Mouse (Mus musculus): ENCODE results near the gene Ccdc185. TPM values are rescaled to one million over a fixed set of nuclear protein-coding genes. Genes with fewer than 3 reads are reported as not detected.

Gene Ccdc185
- not detected in 2 replicates for polyA plus RNA-seq (2012; rRNA removed)

GRCm38 (mm10) chr1:182749080-182749479 is at the start of gene Ccdc185:
Ccdc185 (minus strand) TSS chr1:182749180.
- DNase-seq = no peak
- H3K4me1 ChIP-seq (ENCODE audit: control insufficient read depth, insufficient read depth, low read length) = no peaks in the 10 kb centered on the region
- 90% methylated on average over 9 of the region's 9 CpGs for WGBS
- TF ChIP-seq CTCF (IDR thresholded peaks at IDR 0.05; ENCODE audit: insufficient read depth, low read length) = no peak
- no peak for TF ChIP-seq POLR2A (IDR thresholded peaks at IDR 0.05; ENCODE audit: borderline replicate concordance, extremely low read depth, low read depth, low read length)
- no peak within 1 kb of the TSS for H3K4me3 ChIP-seq (replicated peaks; ENCODE audit: extremely low read depth, low read depth, low read length)

- H3K4me1 ChIP-seq (ENCODE audit: control insufficient read depth, insufficient read depth, low read length) = peaks cover 2% of the 10 kb centered on the region; the same call in 1 of the 2 replicates
- 74% methylated on average over 14 of the region's 14 CpGs for whole genome bisulfite sequencing
- no peak for DNase-seq
- TF ChIP-seq POLR2A (IDR thresholded peaks at IDR 0.05; ENCODE audit: borderline replicate concordance, extremely low read depth, low read depth, low read length) (no peak), CTCF (IDR thresholded peaks at IDR 0.05; ENCODE audit: insufficient read depth, low read length) (no peak)
- H3K4me3 ChIP-seq (replicated peaks; ENCODE audit: extremely low read depth, low read depth, low read length) = no peak overlapping the region
These were observed 48.1 kb upstream of the Ccdc185 start for GRCm38 (mm10) chr1:182797048-182797447.

GRCm38 (mm10) chr1:182794628-182795027 is 45.6 kb upstream of the Ccdc185 start:
- WGBS = 96% methylated on average over 9 of the region's 9 CpGs
- no peak overlapping the region for H3K4me3 ChIP-seq (replicated peaks; ENCODE audit: extremely low read depth, low read depth, low read length)
- peaks cover 2% of the 10 kb centered on the region; the same call in 1 of the 2 replicates for H3K4me1 ChIP-seq (ENCODE audit: control insufficient read depth, insufficient read depth, low read length)
- no peak for DNase-seq
- TF ChIP-seq CTCF (IDR thresholded peaks at IDR 0.05; ENCODE audit: insufficient read depth, low read length) (no peak), POLR2A (IDR thresholded peaks at IDR 0.05; ENCODE audit: borderline replicate concordance, extremely low read depth, low read depth, low read length) (no peak)

- 72% methylated on average over 10 of the region's 10 CpGs for WGBS
- Histone ChIP-seq H3K4me3 (replicated peaks; ENCODE audit: extremely low read depth, low read depth, low read length) (no peak overlapping the region), H3K4me1 (ENCODE audit: control insufficient read depth, insufficient read depth, low read length) (peaks cover 2% of the 10 kb centered on the region; the same call in 1 of the 2 replicates)
- no peak for TF ChIP-seq POLR2A (IDR thresholded peaks at IDR 0.05; ENCODE audit: borderline replicate concordance, extremely low read depth, low read depth, low read length)
- no peak for TF ChIP-seq CTCF (IDR thresholded peaks at IDR 0.05; ENCODE audit: insufficient read depth, low read length)
- no peak for DNase-seq
These were observed 45.2 kb upstream of the Ccdc185 start for GRCm38 (mm10) chr1:182794221-182794620.

- WGBS = 20% methylated on average over 16 of the region's 16 CpGs
- peak; percentile 66 for TF ChIP-seq CTCF (IDR thresholded peaks at IDR 0.05; ENCODE audit: insufficient read depth, low read length)
- no peak for TF ChIP-seq POLR2A (IDR thresholded peaks at IDR 0.05; ENCODE audit: borderline replicate concordance, extremely low read depth, low read depth, low read length)
- no peak overlapping the region for H3K4me3 ChIP-seq (replicated peaks; ENCODE audit: extremely low read depth, low read depth, low read length)
- peaks cover 2% of the 10 kb centered on the region; the same call in 1 of the 2 replicates for H3K4me1 ChIP-seq (ENCODE audit: control insufficient read depth, insufficient read depth, low read length)
- peak; percentile 67 for DNase-seq
These were observed 43.6 kb upstream of the Ccdc185 start for GRCm38 (mm10) chr1:182792521-182793071.

GRCm38 (mm10) chr1:182788896-182789295 is 39.9 kb upstream of the Ccdc185 start:
- WGBS = 35% methylated on average over 6 of the region's 6 CpGs
- H3K4me3 ChIP-seq (replicated peaks; ENCODE audit: extremely low read depth, low read depth, low read length) = no peak overlapping the region
- no peak for TF ChIP-seq CTCF (IDR thresholded peaks at IDR 0.05; ENCODE audit: insufficient read depth, low read length)
- TF ChIP-seq POLR2A (IDR thresholded peaks at IDR 0.05; ENCODE audit: borderline replicate concordance, extremely low read depth, low read depth, low read length) = no peak
- peaks cover 2% of the 10 kb centered on the region; the same call in 1 of the 2 replicates for H3K4me1 ChIP-seq (ENCODE audit: control insufficient read depth, insufficient read depth, low read length)
- no peak for DNase-seq

- no peaks in the 10 kb centered on the region for H3K4me1 ChIP-seq (ENCODE audit: control insufficient read depth, insufficient read depth, low read length)
- H3K4me3 ChIP-seq (replicated peaks; ENCODE audit: extremely low read depth, low read depth, low read length) = no peak overlapping the region
- WGBS = 46% methylated on average over 7 of the region's 7 CpGs
- TF ChIP-seq POLR2A (IDR thresholded peaks at IDR 0.05; ENCODE audit: borderline replicate concordance, extremely low read depth, low read depth, low read length) = no peak
- no peak for TF ChIP-seq CTCF (IDR thresholded peaks at IDR 0.05; ENCODE audit: insufficient read depth, low read length)
- no peak for DNase-seq
These were observed 38.0 kb upstream of the Ccdc185 start for GRCm38 (mm10) chr1:182787030-182787429.

- DNase-seq = no peak
- no peaks in the 10 kb centered on the region for H3K4me1 ChIP-seq (ENCODE audit: control insufficient read depth, insufficient read depth, low read length)
- WGBS = 80% methylated on average over 5 of the region's 5 CpGs
- no peak overlapping the region for H3K4me3 ChIP-seq (replicated peaks; ENCODE audit: extremely low read depth, low read depth, low read length)
- TF ChIP-seq POLR2A (IDR thresholded peaks at IDR 0.05; ENCODE audit: borderline replicate concordance, extremely low read depth, low read depth, low read length) (no peak), CTCF (IDR thresholded peaks at IDR 0.05; ENCODE audit: insufficient read depth, low read length) (no peak)
These were observed 36.5 kb upstream of the Ccdc185 start for GRCm38 (mm10) chr1:182785504-182785903.

- no peak overlapping the region for H3K4me3 ChIP-seq (replicated peaks; ENCODE audit: extremely low read depth, low read depth, low read length)
- DNase-seq = no peak
- no peaks in the 10 kb centered on the region for H3K4me1 ChIP-seq (ENCODE audit: control insufficient read depth, insufficient read depth, low read length)
- TF ChIP-seq POLR2A (IDR thresholded peaks at IDR 0.05; ENCODE audit: borderline replicate concordance, extremely low read depth, low read depth, low read length) (no peak), CTCF (IDR thresholded peaks at IDR 0.05; ENCODE audit: insufficient read depth, low read length) (no peak)
- 71% methylated on average over 3 of the region's 3 CpGs for WGBS
These were observed 35.8 kb upstream of the Ccdc185 start for GRCm38 (mm10) chr1:182784784-182785183.

- TF ChIP-seq CTCF (IDR thresholded peaks at IDR 0.05; ENCODE audit: insufficient read depth, low read length) (no peak), POLR2A (IDR thresholded peaks at IDR 0.05; ENCODE audit: borderline replicate concordance, extremely low read depth, low read depth, low read length) (no peak)
- no peak for DNase-seq
- Histone ChIP-seq H3K4me1 (ENCODE audit: control insufficient read depth, insufficient read depth, low read length) (no peaks in the 10 kb centered on the region), H3K4me3 (replicated peaks; ENCODE audit: extremely low read depth, low read depth, low read length) (no peak overlapping the region)
- 88% methylated on average over 7 of the region's 7 CpGs for WGBS
These were observed 34.8 kb upstream of the Ccdc185 start for GRCm38 (mm10) chr1:182783774-182784173.
